Mouse (Mus musculus) liver, embryonic 14.5 days (tissue): ENCODE results near the gene Cracr2b. TPM values are rescaled to one million over a fixed set of nuclear protein-coding genes. Genes with fewer than 3 reads are reported as not detected.

Experiments
- ATAC-seq: fragments of 200-750 bp; cut with Nextera tagmentation; 2 replicates; pipeline ENCODE4 v1.8.0; 2017; ENCODE audit warnings: moderate number of reproducible peaks, mild to moderate bottlenecking, moderate library complexity; ENCODE audit not compliant: insufficient read depth
- DNase-seq, 3 experiments: peaks; one replicate each; pipeline ENCODE4 v3.0.0-alpha.2; 2012 to 2013; ENCODE audit warnings: low read depth in 3 of 3, low spot score in 3 of 3
- H3K27ac ChIP-seq: fragments of 300-500 bp; sonication (generic); 2 replicates; pipeline ENCODE4 v1.5.1; 2014; ENCODE audit warnings: moderate library complexity, mild to moderate bottlenecking, control low read depth, inconsistent platforms
- H3K27me3 ChIP-seq: fragments of 300-500 bp; sonication (generic); 2 replicates; pipeline ENCODE4 v1.6.1; 2014; ENCODE audit warnings: mild to moderate bottlenecking, low read length, moderate library complexity; ENCODE audit not compliant: control insufficient read depth, insufficient read depth
- H3K36me3 ChIP-seq: fragments of 300-500 bp; sonication (generic); replicated peaks from 2 replicates; pipeline ENCODE4 v1.6.1; 2014; ENCODE audit warnings: low read depth; ENCODE audit not compliant: control insufficient read depth, insufficient read depth
- H3K4me1 ChIP-seq, 2 experiments: fragments of 200-500 bp in 1 of 2; fragments of 300-500 bp in 1 of 2; sonication (generic) in 1 of 2; replicated peaks; 2 replicates each; pipeline ENCODE4 v1.6.1; 2012 to 2014; ENCODE audit warnings: antibody characterized with exemption in 1 of 2, inconsistent platforms in 1 of 2, low read length in 1 of 2; ENCODE audit not compliant: control insufficient read depth in 2 of 2, insufficient read depth in 2 of 2
- H3K4me2 ChIP-seq: fragments of 300-500 bp; sonication (generic); 2 replicates; pipeline ENCODE4 v1.6.1; 2014; ENCODE audit warnings: low read depth, mild to moderate bottlenecking, control low read depth, moderate library complexity
- H3K4me3 ChIP-seq, 2 experiments: fragments of 200-500 bp in 1 of 2; fragments of 300-500 bp in 1 of 2; sonication (generic) in 1 of 2; 2 replicates each; pipeline ENCODE4 v1.5.1; 2012 to 2014; ENCODE audit warnings: low read depth in 2 of 2, low read length in 2 of 2, mild to moderate bottlenecking in 2 of 2, control low read depth in 1 of 2, inconsistent platforms in 1 of 2, moderate library complexity in 1 of 2; ENCODE audit not compliant: insufficient read depth in 1 of 2
- H3K9ac ChIP-seq: fragments of 300-500 bp; sonication (generic); replicated peaks from 2 replicates; pipeline ENCODE4 v1.6.1; 2014; ENCODE audit warnings: mild to moderate bottlenecking, control low read depth, moderate library complexity
- H3K9me3 ChIP-seq: fragments of 300-500 bp; sonication (generic); 2 replicates; pipeline ENCODE4 v1.6.1; 2016; ENCODE audit warnings: low read length, mixed read lengths; ENCODE audit not compliant: control insufficient read depth
- CTCF ChIP-seq: IDR thresholded peaks from 2 replicates; pipeline ENCODE4 v1.5.1; 2016; ENCODE audit warnings: antibody characterized with exemption, low read depth, control low read depth
- EP300 ChIP-seq: IDR thresholded peaks from 2 replicates; pipeline ENCODE4 v1.6.1; 2016; ENCODE audit warnings: antibody characterized with exemption, low read depth
- WGBS: fragments of 180-500 bp; shearing (Covaris S2); extraction: QIAGEN DNeasy Blood & Tissue Kit; methylation state at CpG from one replicate; pipeline ENCODE4 v1.1.7; 2014; ENCODE audit not compliant: insufficient replicate concordance; 5-methylcytosine and 5-hydroxymethylcytosine counted together
- polyA plus RNA-seq, 2 experiments: library from polyadenylated mRNA; depleted of rRNA in 1 of 2; stranded (reverse) in 1 of 2; unstranded in 1 of 2; fragments of >200 nt; fragmentation: Nextera tagmentation in 1 of 2; extraction: Ambion mirVana in 1 of 2; gene quantifications; 2 replicates each; pipeline versions ENCODE4 v1.2.1 to v1.2.3; 2012 to 2014

Gene Cracr2b
- polyA plus RNA-seq, 2 experiments = 0.89 to 2.6 TPM

GRCm38 (mm10) chr7:141469352-141469751 lies 8.5 kb downstream of the Cracr2b start:
- H3K9ac ChIP-seq = no peak overlapping the region
- H3K4me3 ChIP-seq = no peak overlapping the region
- peak overlapping the region; percentile 79; the same call in 1 of the 2 replicates for H3K4me2 ChIP-seq
- peaks cover 9% of the 10 kb centered on the region for H3K36me3 ChIP-seq
- no peaks in the 10 kb centered on the region for H3K9me3 ChIP-seq
- TF ChIP-seq EP300 = no peak
- no peak for TF ChIP-seq CTCF
- H3K27me3 ChIP-seq = peaks cover 20% of the 10 kb centered on the region
- H3K27ac ChIP-seq = 0 out of 2 replicates have a peak overlapping the region, but pooled peaks have one; percentile 18
- no peak for DNase-seq
- peaks cover 25 to 34% of the 10 kb centered on the region in 2 experiments for H3K4me1 ChIP-seq
- ATAC-seq = no peak
- WGBS = 79% methylated on average over 6 of the region's 6 CpGs

DNA sequence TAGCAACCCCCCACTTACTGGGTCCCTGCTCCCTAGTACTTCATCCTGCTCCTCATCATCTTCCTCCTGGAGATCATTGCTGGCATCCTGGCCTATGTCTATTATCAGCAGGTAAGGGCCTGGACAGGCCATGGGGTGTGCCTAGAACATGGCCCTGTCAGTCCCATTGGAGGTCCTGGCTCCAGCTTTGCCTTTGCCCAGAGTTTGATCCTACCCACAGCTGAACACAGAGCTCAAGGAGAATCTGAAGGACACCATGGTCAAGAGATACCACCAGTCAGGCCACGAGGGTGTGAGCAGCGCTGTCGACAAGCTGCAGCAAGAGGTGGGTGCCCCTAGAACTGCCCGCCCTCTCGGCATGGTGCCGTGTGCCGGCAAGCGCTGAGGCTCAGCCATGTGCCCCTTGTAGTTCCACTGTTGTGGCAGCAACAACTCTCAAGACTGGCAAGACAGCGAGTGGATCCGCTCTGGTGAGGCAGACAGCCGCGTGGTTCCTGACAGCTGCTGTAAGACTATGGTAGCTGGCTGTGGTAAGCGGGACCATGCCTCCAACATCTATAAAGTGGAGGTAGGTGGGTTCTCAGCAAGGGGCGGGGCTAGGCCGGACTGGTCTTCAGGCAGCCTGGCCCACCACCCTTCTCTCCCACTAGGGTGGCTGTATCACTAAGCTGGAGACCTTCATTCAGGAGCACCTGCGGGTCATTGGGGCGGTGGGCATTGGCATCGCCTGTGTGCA lies 9.2 kb downstream of the Cracr2b start:
- Histone ChIP-seq H3K4me2 (no peak overlapping the region), H3K4me1 (peaks cover 25 to 34% of the 10 kb centered on the region in 2 experiments), H3K9ac (no peak overlapping the region), H3K9me3 (no peaks in the 10 kb centered on the region), H3K36me3 (peaks cover 9% of the 10 kb centered on the region), H3K27ac (no peak overlapping the region), H3K27me3 (peaks cover 13% of the 10 kb centered on the region), H3K4me3 (no peak overlapping the region)
- TF ChIP-seq EP300 (no peak), CTCF (no peak)
- DNase-seq = no peak
- no peak for ATAC-seq
- WGBS = 85% methylated on average over 18 of the region's 18 CpGs

- Histone ChIP-seq H3K9ac (no peak overlapping the region), H3K9me3 (no peaks in the 10 kb centered on the region), H3K4me1 (peaks cover 26 to 34% of the 10 kb centered on the region in 2 experiments), H3K36me3 (peaks cover 9% of the 10 kb centered on the region), H3K4me3 (no peak overlapping the region), H3K27me3 (peaks cover 8% of the 10 kb centered on the region), H3K27ac (no peak overlapping the region), H3K4me2 (no peak overlapping the region)
- ATAC-seq (no peak), DNase-seq (no peak)
- WGBS = 87% methylated on average over 10 of the region's 10 CpGs
- TF ChIP-seq CTCF = no peak
- TF ChIP-seq EP300 = no peak
These were observed 9.7 kb downstream of the Cracr2b start for GRCm38 (mm10) chr7:141470637-141470944.

GRCm38 (mm10) chr7:141471236-141471635 lies 10.3 kb downstream of the Cracr2b start:
- H3K4me3 ChIP-seq = no peak overlapping the region
- H3K36me3 ChIP-seq = peaks cover 9% of the 10 kb centered on the region
- no peaks in the 10 kb centered on the region for H3K9me3 ChIP-seq
- TF ChIP-seq CTCF (no peak), EP300 (no peak)
- peaks cover 32 to 40% of the 10 kb centered on the region in 2 experiments for H3K4me1 ChIP-seq
- ATAC-seq = no peak
- no peak for DNase-seq
- H3K4me2 ChIP-seq = no peak overlapping the region
- peaks cover 3% of the 10 kb centered on the region; the same call in 1 of the 2 replicates for H3K27me3 ChIP-seq
- H3K27ac ChIP-seq = no peak overlapping the region
- H3K9ac ChIP-seq = no peak overlapping the region
- 85% methylated on average over 1 of the region's 1 CpGs for WGBS

DNA sequence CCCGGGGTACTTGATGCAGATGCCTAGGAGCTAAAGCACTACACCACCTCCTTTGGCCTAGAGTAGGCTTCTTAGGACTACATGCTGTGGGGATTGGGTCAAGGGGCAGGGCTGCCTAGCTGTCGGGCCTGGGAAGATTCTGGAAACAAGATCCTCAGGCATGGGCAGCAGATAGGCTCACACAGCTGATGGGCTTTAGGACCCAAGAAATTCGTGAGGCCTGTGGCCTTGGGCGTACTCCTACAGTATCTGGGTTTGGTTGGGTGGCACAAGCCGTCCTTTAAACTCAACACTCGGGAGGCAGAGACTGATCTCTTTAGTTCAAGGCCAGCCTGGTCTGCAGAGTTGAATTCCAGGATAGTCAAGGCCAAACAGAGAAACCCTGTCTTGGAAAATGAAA lies 11.3 kb downstream of the Cracr2b start:
- 59% methylated on average over 6 of the region's 6 CpGs for WGBS
- no peak for ATAC-seq
- Histone ChIP-seq H3K27me3 (no peaks in the 10 kb centered on the region), H3K4me3 (no peak overlapping the region), H3K4me1 (peaks cover 31 to 42% of the 10 kb centered on the region in 2 experiments), H3K9me3 (no peaks in the 10 kb centered on the region), H3K4me2 (no peak overlapping the region), H3K36me3 (peaks cover 9% of the 10 kb centered on the region), H3K27ac (no peak overlapping the region), H3K9ac (no peak overlapping the region)
- TF ChIP-seq CTCF (no peak), EP300 (no peak)
- no peak for DNase-seq
